Mouse (Mus musculus) cerebellum, adult 2 months (tissue): ENCODE results near the gene Myadm.

ENCODE experiments used
- CTCF ChIP-seq: fragments of 200-500 bp; IDR thresholded peaks from 2 replicates; pipeline ENCODE4 v1.5.1; 2011; ENCODE audit warnings: low read depth, mild to moderate bottlenecking, control low read depth, low read length, moderate library complexity, borderline replicate concordance; ENCODE audit not compliant: insufficient read depth
- POLR2A ChIP-seq: fragments of 200-500 bp; IDR thresholded peaks from 2 replicates; pipeline ENCODE4 v1.6.1; 2011; ENCODE audit warnings: low read length, control low read depth, borderline replicate concordance; ENCODE audit not compliant: insufficient read depth

- no peak for TF ChIP-seq POLR2A
- TF ChIP-seq CTCF, result no peak
These were observed 24.7 kb downstream of the Myadm start for GRCm38 (mm10) chr7:3313571-3313970.
